Mouse (Mus musculus) stomach, postnatal 0 days (tissue): ENCODE results near the gene Arrdc1.

Experiments used
- CTCF ChIP-seq: IDR thresholded peaks from 2 replicates; pipeline ENCODE4 v1.5.1; 2016; ENCODE audit warnings: antibody characterized with exemption, low read depth, mild to moderate bottlenecking, moderate library complexity
- EP300 ChIP-seq: optimal IDR thresholded peaks from 2 replicates; pipeline ENCODE3; 2016; ENCODE audit warnings: antibody characterized with exemption

DNA sequence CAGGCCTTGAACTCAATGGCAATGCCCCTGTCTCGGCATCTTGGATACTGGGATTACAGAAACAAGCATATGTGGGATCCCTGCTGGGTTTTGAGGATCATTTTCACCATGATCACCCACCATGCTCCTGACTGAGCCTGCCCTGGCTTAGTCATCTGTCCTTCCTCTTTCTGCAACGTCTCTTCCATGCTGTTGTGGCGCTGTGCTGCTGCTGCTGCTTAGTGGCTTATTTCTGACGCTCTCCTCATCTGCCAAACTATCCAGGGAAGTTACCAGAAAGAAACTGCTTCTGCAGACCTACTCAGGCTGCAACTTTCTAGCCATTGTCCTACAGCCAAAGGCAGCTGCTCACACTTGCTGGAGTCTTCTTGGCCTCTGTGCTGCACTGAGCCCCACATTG is 35.3 kb upstream of the Arrdc1 start:
- TF ChIP-seq CTCF (no peak), EP300 (no peak)
